Mouse (Mus musculus) spleen, adult 18-20 months (tissue): ENCODE results near the gene Chd4.
"Not testable (repeated sequence)": the region's sequence is repeated elsewhere in the genome, so short reads cannot be mapped to it uniquely, and the experiment has no call there.

Experiments
- DNase-seq, 2 experiments: peaks; one replicate each; pipeline ENCODE4 v3.0.0; 2022; ENCODE audit warnings: mixed read lengths in 2 of 2

Chd4 gene

DNA sequence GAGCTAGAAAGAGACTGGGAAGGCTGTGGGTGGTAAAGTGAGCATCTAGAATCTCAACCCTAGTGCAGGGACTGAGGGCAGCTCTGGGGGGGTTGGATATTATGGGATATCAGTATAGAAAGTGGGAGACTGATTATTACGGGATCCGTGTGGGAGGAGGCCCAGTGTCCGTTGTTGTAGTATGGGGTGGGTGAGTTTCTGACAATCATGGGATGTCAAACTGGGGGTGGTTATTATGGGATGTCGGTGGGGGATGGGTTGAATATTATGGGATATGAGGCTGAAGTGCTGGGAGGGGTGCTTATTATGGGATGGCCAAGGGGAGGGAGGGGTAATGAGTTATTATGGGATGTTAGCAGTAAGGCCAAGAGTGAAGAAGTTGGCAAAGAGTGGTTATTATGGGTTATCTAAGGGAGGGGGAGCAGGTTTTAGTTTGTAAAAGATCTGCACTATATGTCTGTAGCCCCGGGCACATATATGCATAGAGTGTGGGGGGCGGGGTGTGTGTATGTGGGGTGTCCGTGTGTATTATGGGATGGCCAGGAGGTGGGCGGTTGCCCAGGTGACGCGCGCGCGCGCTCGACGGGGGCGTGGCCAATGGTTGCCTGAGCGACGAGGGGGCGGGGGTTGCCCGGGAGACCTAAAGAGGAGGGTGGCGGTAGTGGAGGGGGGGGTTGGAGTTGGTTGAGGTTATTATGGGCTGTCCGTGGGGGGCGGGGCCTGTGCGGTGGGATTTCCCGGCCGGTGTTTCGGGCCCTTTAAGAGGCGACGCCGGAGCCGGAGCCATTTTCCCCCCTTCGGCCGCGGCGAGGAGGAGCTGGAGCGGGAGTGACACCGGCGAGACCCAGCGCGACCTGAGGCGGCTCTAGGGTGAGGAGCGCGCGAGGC, at the start of gene Chd4:
Gene Chd4 (plus strand): TSS at position 591 of the 888 bp plus-strand sequence.
- peak; percentile 91 to 95 for DNase-seq

DNA sequence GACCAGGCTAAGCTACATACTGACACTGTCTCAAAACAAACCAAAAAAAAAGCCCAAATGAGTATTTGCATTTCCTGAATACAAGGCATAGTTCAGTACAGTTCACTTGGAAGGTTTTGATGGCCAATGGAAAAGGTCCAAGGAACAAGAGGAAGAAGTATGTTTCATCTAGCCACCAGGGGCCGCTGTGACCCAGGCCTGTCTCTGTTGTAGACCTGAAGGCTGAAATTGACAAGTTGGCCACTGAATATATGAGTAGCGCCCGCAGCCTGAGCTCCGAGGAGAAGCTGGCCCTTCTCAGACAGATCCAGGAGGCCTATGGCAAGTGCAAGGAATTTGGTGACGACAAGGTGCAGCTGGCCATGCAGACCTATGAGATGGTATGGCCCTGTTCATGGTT, 49.1 kb upstream of the Chd4 start:
- peak; percentile 50 to 77 for DNase-seq

- DNase-seq, result no peak
These were observed 46.1 kb upstream of the Chd4 start, which contains the start of gene Acrbp for GRCm38 (mm10) chr6:125049678-125050077. Gene Acrbp, plus strand, starts transcription at chr6:125049689.

DNA sequence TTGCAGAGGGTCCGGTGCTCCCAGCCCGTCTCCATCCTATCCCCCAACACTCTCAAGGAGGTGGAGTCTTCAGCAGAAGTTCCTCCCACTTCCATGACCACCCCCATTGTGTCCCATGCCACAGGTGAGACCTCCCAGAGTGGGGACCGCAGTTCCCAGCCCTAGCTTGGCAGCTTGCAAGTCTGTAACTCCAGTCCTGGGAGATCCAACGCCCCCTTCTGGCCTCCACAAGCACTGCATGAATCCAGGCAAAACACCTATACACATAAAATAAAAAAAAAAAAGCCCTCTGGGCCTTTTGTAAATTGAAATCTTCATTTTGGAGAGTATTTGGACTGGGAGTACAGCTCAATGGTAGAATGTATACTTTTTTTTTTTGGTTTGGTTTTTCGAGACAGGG, 44.5 kb upstream of the Chd4 start:
- no peak for DNase-seq

DNA sequence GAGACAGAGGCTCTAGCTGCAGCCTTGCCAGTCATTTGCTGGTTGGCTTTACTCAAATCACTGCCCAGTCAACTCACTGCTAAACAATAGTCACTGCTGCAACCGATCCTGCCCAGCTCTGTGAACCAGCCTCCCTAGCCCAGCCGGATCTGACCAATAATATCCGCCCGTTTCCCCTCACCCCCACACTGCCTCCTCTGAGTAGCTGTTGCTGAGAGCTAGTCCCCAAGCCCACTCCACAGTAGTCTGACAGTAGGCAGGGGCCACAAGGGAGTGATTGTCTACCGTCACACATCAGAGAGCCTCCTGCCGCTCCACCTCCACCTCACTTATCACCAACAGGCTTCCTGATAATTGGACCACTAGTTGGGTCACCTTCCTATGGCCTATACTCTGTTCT, 34.3 kb upstream of the Chd4 start:
- no peak for DNase-seq

GRCm38 (mm10) chr6:125062511-125062910, 33.3 kb upstream of the Chd4 start:
- DNase-seq, result no peak

DNA sequence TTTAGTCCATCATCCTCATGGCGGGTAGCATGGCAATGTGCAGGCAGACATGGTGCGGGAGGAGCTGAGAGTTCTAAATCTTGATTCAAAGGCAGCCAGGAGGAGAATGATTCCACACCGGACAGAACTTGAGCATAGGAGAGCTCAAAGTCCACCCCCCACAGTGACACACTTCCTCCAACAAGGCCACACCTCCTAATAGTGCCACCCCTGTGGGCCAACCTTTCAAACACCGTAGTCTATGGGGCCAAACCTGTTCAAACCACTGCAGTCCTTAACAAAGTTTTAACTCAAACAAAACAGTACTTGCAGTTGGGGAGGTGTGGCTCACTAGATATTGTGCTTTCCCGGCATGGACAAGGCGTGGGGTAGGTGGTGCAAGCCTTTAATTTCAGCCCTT, 31.9 kb upstream of the Chd4 start:
- no peak for DNase-seq

GRCm38 (mm10) chr6:125065223-125065622, 30.6 kb upstream of the Chd4 start:
- DNase-seq, result not testable (repeated sequence)

DNA sequence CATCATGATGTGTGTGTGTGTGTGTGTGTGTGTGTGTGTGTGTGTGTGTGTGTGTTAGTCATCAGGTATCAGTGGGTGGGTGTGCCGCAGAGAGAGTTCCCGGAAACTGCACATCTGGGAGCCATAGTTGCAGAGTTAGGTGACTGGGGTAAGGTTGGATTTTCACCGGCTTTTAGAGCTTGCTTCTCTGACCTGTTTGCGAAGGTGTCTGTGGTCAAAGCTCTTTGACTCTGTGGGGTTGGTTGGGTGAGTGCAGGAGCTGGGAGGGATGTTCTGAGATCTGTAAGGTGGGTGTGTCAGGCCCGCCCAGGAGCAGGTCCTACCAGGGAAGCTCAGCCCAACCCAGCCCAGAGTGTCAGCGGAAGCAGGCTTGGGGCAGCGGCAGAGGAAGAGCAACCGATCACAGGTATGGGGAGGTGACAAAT, 28.2 kb upstream of the Chd4 start, which contains the start of gene Lpar5:
Gene Lpar5 (plus strand): TSS at position 350 of the 425 bp plus-strand sequence.
- no peak for DNase-seq

- peak; percentile 58 to 68 for DNase-seq
These were observed 24.4 kb upstream of the Chd4 start for GRCm38 (mm10) chr6:125071170-125071895.

DNA sequence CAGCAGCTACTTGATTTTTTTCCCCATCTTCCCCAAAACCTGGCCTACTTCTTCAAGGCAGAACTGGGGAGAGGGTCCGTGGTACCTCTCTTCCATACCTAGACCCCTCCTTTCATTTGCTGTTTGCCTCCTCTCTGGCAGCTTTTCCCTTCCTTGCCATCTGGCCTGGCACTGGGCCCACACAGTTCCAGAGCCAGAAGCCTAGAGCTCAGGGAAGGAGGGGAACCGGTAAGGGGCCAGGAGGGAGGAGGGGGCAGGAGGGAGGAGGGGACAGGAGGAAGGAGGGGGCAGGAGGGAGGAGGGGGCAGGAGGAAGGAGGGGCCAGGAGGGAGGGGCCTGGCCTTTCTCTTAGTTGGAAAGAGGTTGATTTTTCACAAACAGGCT, 23.9 kb upstream of the Chd4 start:
- peak in 1 of 2 experiments; percentile 31 for DNase-seq

GRCm38 (mm10) chr6:125073825-125074224, 22.0 kb upstream of the Chd4 start:
- DNase-seq, result no peak

DNA sequence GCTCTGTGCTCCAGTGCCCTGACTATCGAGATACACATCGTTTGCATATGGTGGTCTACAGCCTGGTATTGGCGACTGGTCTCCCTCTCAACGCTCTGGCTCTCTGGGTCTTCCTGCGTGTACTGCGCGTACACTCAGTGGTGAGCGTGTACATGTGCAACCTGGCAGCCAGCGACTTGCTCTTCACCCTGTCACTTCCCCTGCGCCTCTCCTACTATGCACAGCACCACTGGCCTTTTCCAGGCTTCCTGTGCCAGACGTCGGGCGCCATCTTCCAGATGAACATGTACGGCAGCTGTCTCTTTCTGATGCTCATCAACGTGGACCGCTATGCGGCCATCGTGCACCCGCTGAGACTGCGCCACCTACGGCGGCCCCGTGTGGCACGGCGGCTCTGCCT, 14.4 kb upstream of the Chd4 start:
- no peak for DNase-seq

- no peak for DNase-seq
These were observed 13.8 kb upstream of the Chd4 start for GRCm38 (mm10) chr6:125081797-125082560.

DNA sequence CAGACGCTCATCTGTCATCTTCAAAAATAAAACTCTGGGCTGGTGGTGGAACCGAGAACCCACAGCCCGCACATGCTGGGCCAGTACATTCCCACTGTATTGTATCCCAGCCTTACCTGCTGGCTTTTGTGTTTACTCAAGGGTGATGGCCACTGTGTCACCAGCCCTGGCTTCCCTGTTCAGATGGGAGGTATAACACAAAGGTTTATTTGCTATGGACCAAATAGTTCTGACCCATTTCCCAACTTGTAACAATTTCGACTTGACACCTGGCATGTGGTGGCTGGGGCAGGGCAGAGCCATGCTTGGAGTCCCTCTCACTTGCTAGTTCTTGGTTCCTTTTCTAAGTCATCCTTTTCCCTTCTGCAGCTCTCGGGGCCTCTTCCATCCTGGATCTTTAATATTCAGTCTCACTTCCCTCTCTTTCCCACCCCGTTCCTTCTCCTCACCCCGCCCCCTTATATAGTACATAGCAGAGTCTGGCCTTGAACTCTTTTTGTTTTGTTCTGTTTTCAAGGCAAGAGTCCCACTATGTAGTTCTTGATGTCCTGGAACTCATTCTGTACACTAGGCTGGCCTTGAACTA, 12.9 kb upstream of the Chd4 start:
- DNase-seq, result no peak

GRCm38 (mm10) chr6:125084424-125084823, 11.4 kb upstream of the Chd4 start:
- peak in 1 of 2 experiments; percentile 50 for DNase-seq

- DNase-seq, result no peak
These were observed 7.8 kb upstream of the Chd4 start for GRCm38 (mm10) chr6:125087937-125088336.

DNA sequence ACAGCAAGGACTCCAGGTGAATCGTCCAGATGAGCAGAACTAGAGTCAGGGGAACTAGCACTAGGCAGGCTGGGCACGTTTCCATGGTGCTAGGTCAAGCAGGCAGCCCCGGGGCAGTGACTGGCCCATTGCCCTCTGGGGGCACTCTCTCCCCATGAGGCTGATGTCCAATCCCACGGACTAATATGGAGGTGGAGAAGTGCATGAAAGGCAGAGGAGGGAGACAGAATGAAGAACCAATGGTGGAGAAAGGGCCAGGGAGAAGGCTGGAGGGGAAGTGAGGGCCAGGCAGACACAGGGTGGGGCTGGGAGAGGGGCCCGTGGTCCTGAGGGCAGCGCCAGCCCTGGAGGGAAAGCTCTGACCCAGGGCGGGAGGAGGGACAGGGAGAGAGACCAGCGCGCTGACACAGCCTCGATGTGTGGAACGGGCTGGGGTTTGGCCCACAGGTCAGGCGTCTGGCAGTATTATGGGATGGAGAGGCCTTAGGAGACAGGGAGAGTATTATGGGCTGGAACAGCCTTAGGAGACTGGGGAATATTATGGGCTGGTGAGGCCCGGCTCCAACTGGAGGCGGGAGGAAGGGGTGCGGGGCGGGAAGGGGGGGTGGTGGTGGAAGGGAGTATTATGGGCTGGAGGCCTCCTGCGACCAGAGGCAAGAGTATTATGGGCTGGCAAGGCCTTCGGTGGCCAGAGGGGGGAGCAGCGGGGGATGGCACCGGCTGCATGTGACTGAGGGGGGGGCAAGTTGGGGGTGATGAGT, 7.0 kb upstream of the Chd4 start:
- no peak for DNase-seq

GRCm38 (mm10) chr6:125089521-125090321, 6.1 kb upstream of the Chd4 start:
- DNase-seq, result no peak

DNA sequence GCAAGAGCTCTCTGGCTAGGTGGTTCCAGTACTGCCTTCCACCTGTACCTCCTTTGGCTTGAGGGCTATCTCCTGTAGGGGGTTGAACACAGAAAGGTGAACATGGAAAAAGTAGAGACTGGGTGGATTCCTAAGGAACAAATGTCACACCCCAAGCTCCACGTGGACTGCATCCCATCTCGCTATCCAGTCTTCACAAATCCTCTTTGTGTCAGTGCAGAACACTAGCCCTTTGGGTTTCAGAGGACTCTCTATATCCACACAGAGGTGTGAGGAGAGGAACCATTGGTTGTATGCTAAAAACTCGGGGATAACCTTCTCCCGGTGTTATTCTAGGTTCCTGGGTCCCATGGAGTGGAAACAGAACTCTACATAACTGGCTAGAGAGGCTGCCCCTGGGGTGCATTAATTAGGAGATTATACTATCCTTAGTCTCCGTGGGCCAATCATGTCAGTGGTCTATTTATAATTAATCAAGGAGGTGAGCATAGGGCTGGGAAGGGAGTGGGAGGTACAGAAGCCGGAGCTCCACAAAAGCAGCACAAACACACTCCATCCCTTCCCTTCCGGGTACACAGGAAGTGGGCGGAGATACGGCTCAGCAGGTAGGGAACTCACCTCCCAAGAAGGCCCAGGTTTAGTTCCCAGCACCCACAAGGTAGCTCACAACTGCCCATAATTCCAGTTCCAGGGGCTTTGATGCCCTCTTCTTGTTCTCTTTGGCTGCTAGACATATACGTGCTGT, 5.3 kb upstream of the Chd4 start:
- DNase-seq, result no peak
